Mouse (Mus musculus) heart, embryonic 11.5 days (tissue): ENCODE measurements at regions not wholly inside any gene's neighbourhood (a gene's known extent, or its start where the extent isn't known, plus 50 kb on each side); places are given as distances from the start of the nearest gene placed in this dataset.

Experiments used
- ATAC-seq: fragments of 200-750 bp; cut with Nextera tagmentation; replicated peaks from 2 replicates; pipeline ENCODE4 v1.8.0; 2017; ENCODE audit warnings: moderate library complexity; ENCODE audit not compliant: insufficient number of reproducible peaks, low FRiP score, low TSS enrichment
- H3K27ac ChIP-seq: fragments of 300-500 bp; sonication (generic); 2 replicates; pipeline ENCODE4 v1.5.1; 2014; ENCODE audit warnings: mild to moderate bottlenecking, low read depth, low read length
- H3K27me3 ChIP-seq: fragments of 300-500 bp; sonication (generic); 2 replicates; pipeline ENCODE4 v1.6.1; 2014; ENCODE audit warnings: mild to moderate bottlenecking, low read length, mixed read lengths; ENCODE audit not compliant: control insufficient read depth, insufficient read depth
- H3K36me3 ChIP-seq: fragments of 300-500 bp; sonication (generic); 2 replicates; pipeline ENCODE4 v1.6.1; 2014; ENCODE audit warnings: mild to moderate bottlenecking, low read length, moderate library complexity, mixed read lengths; ENCODE audit not compliant: control insufficient read depth, insufficient read depth
- H3K4me1 ChIP-seq: fragments of 300-500 bp; sonication (generic); 2 replicates; pipeline ENCODE4 v1.6.1; 2014; ENCODE audit warnings: low read length; ENCODE audit not compliant: control insufficient read depth, insufficient read depth
- H3K4me2 ChIP-seq: fragments of 300-500 bp; sonication (generic); 2 replicates; pipeline ENCODE4 v1.6.1; 2014; ENCODE audit warnings: mild to moderate bottlenecking, moderate library complexity
- H3K4me3 ChIP-seq: fragments of 300-500 bp; sonication (generic); 2 replicates; pipeline ENCODE4 v1.5.1; 2014; ENCODE audit warnings: low read depth, low read length
- H3K9ac ChIP-seq: fragments of 300-500 bp; sonication (generic); 2 replicates; pipeline ENCODE4 v1.6.1; 2014; ENCODE audit warnings: mild to moderate bottlenecking, low read depth, low read length, moderate library complexity
- H3K9me3 ChIP-seq: fragments of 300-500 bp; sonication (generic); replicated peaks from 2 replicates; pipeline ENCODE4 v1.6.1; 2016; ENCODE audit warnings: low read length; ENCODE audit not compliant: control insufficient read depth
- WGBS: fragments of 180-500 bp; shearing (Covaris S2); extraction: QIAGEN DNeasy Blood & Tissue Kit; methylation state at CpG from one replicate; pipeline ENCODE4 v1.1.7; 2014; ENCODE audit not compliant: insufficient replicate concordance; 5-methylcytosine and 5-hydroxymethylcytosine counted together

DNA sequence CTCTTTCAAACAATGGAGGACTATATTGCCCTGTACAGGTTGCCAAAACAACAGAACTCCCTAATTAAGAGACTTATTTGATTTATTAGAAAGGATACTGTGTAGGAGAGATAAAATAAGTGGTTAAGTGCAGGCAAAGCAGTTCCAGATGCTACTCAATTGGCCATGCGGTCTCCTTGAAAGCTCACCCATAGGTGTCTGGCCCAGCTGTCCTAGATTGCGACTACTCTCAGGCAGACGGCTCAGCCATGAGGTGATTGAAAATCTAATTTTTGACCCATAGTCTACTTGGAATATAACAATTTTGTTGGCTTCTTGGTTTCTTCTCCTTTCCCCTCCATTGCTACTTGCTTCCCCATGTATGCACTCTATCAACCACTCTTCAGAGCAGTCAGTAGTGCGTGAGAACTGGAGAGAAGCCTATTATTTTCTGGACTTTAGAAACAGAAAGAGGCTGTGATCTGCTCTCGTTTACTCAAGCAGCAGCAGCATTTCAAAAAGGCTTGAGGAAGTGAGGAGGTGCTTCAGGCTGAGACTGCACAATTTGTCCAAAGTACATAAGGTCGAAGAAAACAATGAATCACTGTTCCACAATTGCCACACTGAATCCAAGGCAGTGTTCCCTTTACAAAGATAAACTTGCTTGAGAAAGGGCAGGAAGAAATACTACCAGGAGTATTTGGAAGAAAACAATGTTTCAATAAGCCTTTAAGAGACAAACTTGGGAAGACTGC is 339.4 kb downstream of the Epha7 start:
- H3K36me3 ChIP-seq = no peaks in the 10 kb centered on the region

DNA sequence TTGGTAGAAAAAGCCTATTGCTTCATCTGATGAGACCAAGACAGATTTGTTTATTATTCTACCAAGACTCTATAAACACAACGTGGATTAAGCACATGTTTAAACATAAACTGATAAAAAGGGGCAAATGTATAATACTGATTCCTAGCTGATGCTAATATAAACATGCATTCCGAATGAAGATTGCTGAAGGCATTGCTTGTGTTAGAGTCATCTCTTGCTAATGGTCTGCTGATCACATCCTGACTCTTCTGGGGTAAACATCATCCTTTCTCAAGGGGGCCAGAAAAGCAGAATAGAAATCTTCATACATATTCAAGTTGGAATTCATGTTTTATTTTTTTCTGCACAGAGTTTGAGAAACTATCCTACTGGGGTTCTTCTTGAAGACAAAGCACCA is 369.6 kb downstream of the Epha7 start:
- Histone ChIP-seq H3K27ac (no peak overlapping the region), H3K9ac (no peak overlapping the region), H3K4me3 (no peak overlapping the region), H3K36me3 (no peaks in the 10 kb centered on the region), H3K27me3 (no peaks in the 10 kb centered on the region), H3K4me1 (no peaks in the 10 kb centered on the region), H3K9me3 (no peaks in the 10 kb centered on the region), H3K4me2 (no peak overlapping the region)
- 61% methylated on average over 2 of the region's 2 CpGs for WGBS
- ATAC-seq = no peak

More for the DNA sequence above, 339.4 kb downstream of the Epha7 start:
- no peak overlapping the region for H3K9ac ChIP-seq
- no peaks in the 10 kb centered on the region for H3K4me1 ChIP-seq
- no peak overlapping the region for H3K4me3 ChIP-seq
- WGBS = 72% methylated on average over 6 of the region's 6 CpGs
- no peaks in the 10 kb centered on the region for H3K9me3 ChIP-seq
- ATAC-seq = no peak
- H3K27me3 ChIP-seq = no peaks in the 10 kb centered on the region
- H3K27ac ChIP-seq = no peak overlapping the region
- no peak overlapping the region for H3K4me2 ChIP-seq

DNA sequence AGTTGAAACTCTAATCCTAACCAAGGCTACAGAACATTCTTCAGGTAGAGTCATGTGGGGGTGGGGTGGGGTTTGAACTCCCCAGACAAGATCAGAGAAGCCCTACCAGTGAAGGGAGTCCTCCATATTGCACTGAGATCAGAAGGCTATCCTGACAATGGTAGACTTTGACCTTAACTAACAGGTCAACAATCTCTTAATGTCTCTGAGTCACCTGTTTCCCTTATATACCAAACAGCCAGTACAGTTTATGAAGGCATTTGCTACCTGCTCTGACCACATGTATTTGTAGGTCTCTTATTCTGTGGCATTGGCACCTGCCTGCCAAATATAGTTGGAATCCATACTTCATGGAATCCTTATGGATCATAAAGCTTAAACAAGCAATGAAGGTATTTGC is 370.5 kb downstream of the Epha7 start:
- Histone ChIP-seq H3K36me3 (no peaks in the 10 kb centered on the region), H3K27me3 (no peaks in the 10 kb centered on the region), H3K4me1 (no peaks in the 10 kb centered on the region), H3K9ac (no peak overlapping the region), H3K4me2 (no peak overlapping the region), H3K9me3 (no peaks in the 10 kb centered on the region), H3K4me3 (no peak overlapping the region), H3K27ac (no peak overlapping the region)
- no peak for ATAC-seq

DNA sequence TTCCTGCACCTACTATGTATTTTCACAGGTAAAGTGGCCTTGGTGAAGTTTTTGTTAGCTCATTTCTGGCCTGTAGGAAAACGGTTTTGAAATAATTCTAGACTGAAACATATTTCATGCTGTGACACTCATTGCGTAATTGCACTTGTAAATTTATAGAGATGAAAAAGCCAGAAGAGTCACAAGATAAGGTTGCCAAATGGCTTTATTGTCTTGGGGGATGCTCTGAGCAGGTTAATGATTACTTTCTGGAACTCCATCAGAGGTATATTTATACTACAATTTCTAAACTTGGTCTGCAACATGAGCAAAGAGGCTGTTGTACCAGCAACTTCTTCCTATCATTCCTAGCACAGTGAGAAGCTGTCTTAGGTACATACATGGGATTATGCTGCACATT is 370.9 kb downstream of the Epha7 start:
- no peaks in the 10 kb centered on the region for H3K9me3 ChIP-seq
- no peaks in the 10 kb centered on the region for H3K36me3 ChIP-seq
- no peak overlapping the region for H3K9ac ChIP-seq
- H3K4me1 ChIP-seq = no peaks in the 10 kb centered on the region
- H3K4me3 ChIP-seq = no peak overlapping the region
- H3K27me3 ChIP-seq = no peaks in the 10 kb centered on the region
- H3K4me2 ChIP-seq = no peak overlapping the region
- no peak for ATAC-seq
- no peak overlapping the region for H3K27ac ChIP-seq
- 83% methylated on average over 2 of the region's 2 CpGs for WGBS

DNA sequence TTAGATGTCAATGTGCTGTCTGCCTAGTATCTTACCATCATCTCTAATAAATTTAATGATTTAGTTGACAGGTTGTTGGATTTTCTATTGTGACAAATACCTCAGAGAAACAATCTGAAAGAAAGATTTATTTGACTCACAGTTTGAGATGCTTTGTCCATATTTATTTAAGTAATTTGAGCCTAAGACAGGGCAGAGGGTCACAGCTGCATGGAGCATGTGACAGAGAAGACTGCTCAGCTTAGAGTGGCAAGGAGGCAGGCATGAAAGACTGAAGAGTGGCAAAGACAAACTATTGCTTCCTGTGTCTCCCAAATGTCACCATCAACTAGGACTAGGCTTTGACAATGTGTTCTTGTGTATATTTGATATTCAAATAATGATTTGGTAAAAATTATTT is 388.0 kb downstream of the Epha7 start:
- Histone ChIP-seq H3K36me3 (no peaks in the 10 kb centered on the region), H3K4me2 (no peak overlapping the region), H3K27me3 (no peaks in the 10 kb centered on the region), H3K4me1 (no peaks in the 10 kb centered on the region), H3K9me3 (no peaks in the 10 kb centered on the region), H3K9ac (no peak overlapping the region), H3K27ac (no peak overlapping the region), H3K4me3 (no peak overlapping the region)
- no peak for ATAC-seq
